Mouse (Mus musculus) limb, embryonic 13.5 days (tissue): ENCODE measurements around the gene Wnt9b. TPM values are rescaled to one million over a fixed set of nuclear protein-coding genes. Genes with fewer than 3 reads are reported as not detected.

Experiments
- ATAC-seq: fragments of 200-750 bp; cut with Nextera tagmentation; 2 replicates; pipeline ENCODE4 v1.8.0; 2017; ENCODE audit warnings: low read depth, moderate number of reproducible peaks, moderate TSS enrichment; ENCODE audit not compliant: low FRiP score
- H3K27ac ChIP-seq: fragments of 300-500 bp; sonication (generic); 2 replicates; pipeline ENCODE4 v1.5.1; 2015; ENCODE audit warnings: inconsistent platforms, mild to moderate bottlenecking, moderate library complexity
- H3K27me3 ChIP-seq: fragments of 300-500 bp; sonication (generic); 2 replicates; pipeline ENCODE4 v1.6.1; 2015; ENCODE audit warnings: mild to moderate bottlenecking, inconsistent platforms
- H3K36me3 ChIP-seq: fragments of 300-500 bp; sonication (generic); 2 replicates; pipeline ENCODE4 v1.6.1; 2015; ENCODE audit warnings: inconsistent platforms, mild to moderate bottlenecking, moderate library complexity
- H3K4me1 ChIP-seq: fragments of 300-500 bp; sonication (generic); 2 replicates; pipeline ENCODE4 v1.6.1; 2015; ENCODE audit warnings: inconsistent platforms
- H3K4me2 ChIP-seq: fragments of 300-500 bp; sonication (generic); replicated peaks from 2 replicates; pipeline ENCODE4 v1.6.1; 2015; ENCODE audit warnings: inconsistent platforms, mild to moderate bottlenecking, moderate library complexity
- H3K4me3 ChIP-seq: fragments of 300-500 bp; sonication (generic); 2 replicates; pipeline ENCODE4 v1.5.1; 2015; ENCODE audit warnings: moderate library complexity, mild to moderate bottlenecking, inconsistent platforms
- H3K9ac ChIP-seq: fragments of 300-500 bp; sonication (generic); 2 replicates; pipeline ENCODE4 v1.6.1; 2015; ENCODE audit warnings: mild to moderate bottlenecking, inconsistent platforms
- H3K9me3 ChIP-seq: fragments of 300-500 bp; sonication (generic); 2 replicates; pipeline ENCODE4 v1.6.1; 2016; ENCODE audit warnings: inconsistent platforms
- WGBS: fragments of 180-500 bp; shearing (Covaris S2); methylation state at CpG from one replicate; pipeline ENCODE4 v1.1.7; 2015; 5-methylcytosine and 5-hydroxymethylcytosine counted together
- polyA plus RNA-seq: library from polyadenylated mRNA; unstranded; fragments of >200 nt; fragmentation: Nextera tagmentation; extraction: Ambion mirVana; gene quantifications from 2 replicates; pipeline ENCODE4 v1.2.1, GENCODE M21; 2015

Gene Wnt9b
- polyA plus RNA-seq, 1 experiment from 2014 or later, result 1.1 TPM

GRCm38 (mm10) chr11:103693241-103693640, 56.4 kb downstream of the Wnt9b start:
- ATAC-seq, result no peak
- H3K9ac ChIP-seq, result no peak overlapping the region
- H3K36me3 ChIP-seq, result peaks cover 18% of the 10 kb centered on the region
- peaks cover 13% of the 10 kb centered on the region for H3K4me1 ChIP-seq
- H3K27ac ChIP-seq, result no peak overlapping the region
- no peaks in the 10 kb centered on the region for H3K9me3 ChIP-seq
- no peaks in the 10 kb centered on the region for H3K27me3 ChIP-seq
- no peak overlapping the region for H3K4me3 ChIP-seq
- no peak overlapping the region for H3K4me2 ChIP-seq
- WGBS, result 50% methylated on average over 1 of the region's 1 CpGs

GRCm38 (mm10) chr11:103691036-103691435, 58.6 kb downstream of the Wnt9b start:
- H3K4me1 ChIP-seq, result peaks cover 6% of the 10 kb centered on the region
- H3K9me3 ChIP-seq, result no peaks in the 10 kb centered on the region
- no peak for ATAC-seq
- H3K9ac ChIP-seq, result no peak overlapping the region
- WGBS, result 89% methylated on average over 1 of the region's 1 CpGs
- H3K4me2 ChIP-seq, result no peak overlapping the region
- no peaks in the 10 kb centered on the region for H3K27me3 ChIP-seq
- H3K4me3 ChIP-seq, result no peak overlapping the region
- peaks cover 37% of the 10 kb centered on the region for H3K36me3 ChIP-seq
- no peak overlapping the region for H3K27ac ChIP-seq

GRCm38 (mm10) chr11:103688980-103689378, 60.6 kb downstream of the Wnt9b start:
- Histone ChIP-seq H3K4me1 (no peaks in the 10 kb centered on the region), H3K4me2 (no peak overlapping the region), H3K9ac (no peak overlapping the region), H3K27me3 (no peaks in the 10 kb centered on the region), H3K9me3 (no peaks in the 10 kb centered on the region), H3K4me3 (no peak overlapping the region), H3K27ac (no peak overlapping the region), H3K36me3 (peaks cover 55% of the 10 kb centered on the region)
- 18% methylated on average over 3 of the region's 3 CpGs for WGBS
- no peak for ATAC-seq

GRCm38 (mm10) chr11:103688271-103688979, 61.2 kb downstream of the Wnt9b start:
- H3K4me3 ChIP-seq, result no peak overlapping the region
- ATAC-seq, result no peak
- 61% methylated on average over 6 of the region's 6 CpGs for WGBS
- H3K9me3 ChIP-seq, result no peaks in the 10 kb centered on the region
- H3K27me3 ChIP-seq, result no peaks in the 10 kb centered on the region
- no peak overlapping the region for H3K27ac ChIP-seq
- no peak overlapping the region for H3K9ac ChIP-seq
- no peak overlapping the region for H3K4me2 ChIP-seq
- no peaks in the 10 kb centered on the region for H3K4me1 ChIP-seq
- H3K36me3 ChIP-seq, result peaks cover 60% of the 10 kb centered on the region

GRCm38 (mm10) chr11:103686706-103687105, 62.9 kb downstream of the Wnt9b start:
- Histone ChIP-seq H3K36me3 (peaks cover 74% of the 10 kb centered on the region), H3K4me1 (no peaks in the 10 kb centered on the region), H3K4me3 (no peak overlapping the region), H3K27me3 (no peaks in the 10 kb centered on the region), H3K9ac (no peak overlapping the region), H3K4me2 (no peak overlapping the region), H3K9me3 (no peaks in the 10 kb centered on the region), H3K27ac (no peak overlapping the region)
- 79% methylated on average over 6 of the region's 6 CpGs for WGBS
- no peak for ATAC-seq

GRCm38 (mm10) chr11:103685261-103685736, 64.3 kb downstream of the Wnt9b start:
- H3K27me3 ChIP-seq, result no peaks in the 10 kb centered on the region
- no peak overlapping the region for H3K4me3 ChIP-seq
- 82% methylated on average over 7 of the region's 7 CpGs for WGBS
- no peaks in the 10 kb centered on the region for H3K9me3 ChIP-seq
- no peak for ATAC-seq
- peaks cover 86% of the 10 kb centered on the region for H3K36me3 ChIP-seq
- H3K4me2 ChIP-seq, result no peak overlapping the region
- H3K27ac ChIP-seq, result no peak overlapping the region
- no peaks in the 10 kb centered on the region for H3K4me1 ChIP-seq
- no peak overlapping the region for H3K9ac ChIP-seq

- WGBS, result 88% methylated on average over 11 of the region's 11 CpGs
- ATAC-seq, result no peak
- no peak overlapping the region for H3K27ac ChIP-seq
- no peaks in the 10 kb centered on the region for H3K9me3 ChIP-seq
- no peaks in the 10 kb centered on the region for H3K4me1 ChIP-seq
- H3K4me3 ChIP-seq, result no peak overlapping the region
- no peaks in the 10 kb centered on the region for H3K27me3 ChIP-seq
- H3K9ac ChIP-seq, result no peak overlapping the region
- H3K36me3 ChIP-seq, result peaks cover 94% of the 10 kb centered on the region
- no peak overlapping the region for H3K4me2 ChIP-seq
Measured at GRCm38 (mm10) chr11:103683667-103684334, 65.8 kb downstream of the Wnt9b start.

Other genes starting within 250 kb of the Wnt9b start
- not detected in 2 replicates for gene Lrrc37a, start 245.2 kb downstream of the Wnt9b start, polyA plus RNA-seq
- gene Gm884, start 128.7 kb downstream of the Wnt9b start, polyA plus RNA-seq, result not detected in 2 replicates
- gene Lyzl6, start 110.9 kb downstream of the Wnt9b start, polyA plus RNA-seq, result not detected in 2 replicates
- 0.14 TPM in 1 of 2 replicates, not detected in the other for gene Rprml, start 100.3 kb downstream of the Wnt9b start, polyA plus RNA-seq
- gene Gosr2, start 51.9 kb downstream of the Wnt9b start, polyA plus RNA-seq, result 96.5 and 103 TPM in 2 replicates
- gene Wnt3, start 24.3 kb upstream of the Wnt9b start, polyA plus RNA-seq, result 12.4 and 14.1 TPM in 2 replicates
- 51.5 and 55.6 TPM in 2 replicates for gene Nsf, start 204.2 kb upstream of the Wnt9b start, polyA plus RNA-seq
- gene Arf2, start 216.9 kb upstream of the Wnt9b start, polyA plus RNA-seq, result 81.1 and 84.3 TPM in 2 replicates